Mouse (Mus musculus) heart, postnatal 0 days (tissue): Measurements from ENCODE around the gene Ybx3. TPM values are rescaled to one million over a fixed set of nuclear protein-coding genes. Genes with fewer than 3 reads are reported as not detected.

Experiments used
- ATAC-seq: fragments of 200-750 bp; cut with Nextera tagmentation; 2 replicates; pipeline ENCODE4 v1.8.0; 2017; ENCODE audit warnings: low read depth, moderate number of reproducible peaks, moderate library complexity; ENCODE audit not compliant: insufficient read depth
- DNase-seq: peaks from one replicate; pipeline ENCODE4 v3.0.0-alpha.2; 2016; ENCODE audit warnings: low spot score
- H3K27ac ChIP-seq: fragments of 300-500 bp; sonication (generic); 2 replicates; pipeline ENCODE4 v1.5.1; 2014; ENCODE audit warnings: low read depth, mild to moderate bottlenecking
- H3K27me3 ChIP-seq: fragments of 300-500 bp; sonication (generic); 2 replicates; pipeline ENCODE4 v1.6.1; 2014; ENCODE audit warnings: low read length, mixed read lengths; ENCODE audit not compliant: control insufficient read depth, insufficient read depth
- H3K36me3 ChIP-seq: fragments of 300-500 bp; sonication (generic); replicated peaks from 2 replicates; pipeline ENCODE4 v1.6.1; 2014; ENCODE audit warnings: low read length, mixed read lengths; ENCODE audit not compliant: control insufficient read depth, insufficient read depth
- H3K4me1 ChIP-seq: fragments of 300-500 bp; sonication (generic); 2 replicates; pipeline ENCODE4 v1.6.1; 2014; ENCODE audit warnings: antibody characterized with exemption; ENCODE audit not compliant: control insufficient read depth, insufficient read depth
- H3K4me2 ChIP-seq: fragments of 300-500 bp; sonication (generic); 2 replicates; pipeline ENCODE4 v1.6.1; 2014; ENCODE audit warnings: low read depth, mild to moderate bottlenecking, low read length, moderate library complexity
- H3K4me3 ChIP-seq: fragments of 300-500 bp; sonication (generic); 2 replicates; pipeline ENCODE4 v1.5.1; 2014; ENCODE audit warnings: low read depth, low read length
- H3K9ac ChIP-seq: fragments of 300-500 bp; sonication (generic); replicated peaks from 2 replicates; pipeline ENCODE4 v1.6.1; 2014; ENCODE audit warnings: low read depth, low read length, mixed read lengths
- H3K9me3 ChIP-seq: fragments of 300-500 bp; sonication (generic); replicated peaks from 2 replicates; pipeline ENCODE4 v1.6.1; 2016; ENCODE audit warnings: low read length; ENCODE audit not compliant: control insufficient read depth
- CTCF ChIP-seq: IDR thresholded peaks from 2 replicates; pipeline ENCODE4 v1.5.1; 2016; ENCODE audit warnings: antibody characterized with exemption, control low read depth, low read depth
- EP300 ChIP-seq: IDR thresholded peaks from 2 replicates; pipeline ENCODE4 v1.6.1; 2016; ENCODE audit warnings: antibody characterized with exemption, low read depth
- WGBS: fragments of 180-500 bp; shearing (Covaris S2); extraction: QIAGEN DNeasy Blood & Tissue Kit; methylation state at CpG from one replicate; pipeline ENCODE4 v1.1.7; 2014; 5-methylcytosine and 5-hydroxymethylcytosine counted together
- polyA plus RNA-seq: library from polyadenylated mRNA; unstranded; fragments of >200 nt; fragmentation: Nextera tagmentation; extraction: Ambion mirVana; gene quantifications from 2 replicates; pipeline ENCODE4 v1.2.1, GENCODE M21; 2015
- total RNA-seq: library from RNA; depleted of rRNA; stranded (reverse); fragments of >200 nt; gene quantifications from 2 replicates; pipeline ENCODE4 v1.2.3, GENCODE M21; 2014; ENCODE audit warnings: low replicate concordance

Ybx3 gene
- total and polyA plus RNA-seq, 2 experiments from 2014 or later: 54.6 to 238 TPM

DNA sequence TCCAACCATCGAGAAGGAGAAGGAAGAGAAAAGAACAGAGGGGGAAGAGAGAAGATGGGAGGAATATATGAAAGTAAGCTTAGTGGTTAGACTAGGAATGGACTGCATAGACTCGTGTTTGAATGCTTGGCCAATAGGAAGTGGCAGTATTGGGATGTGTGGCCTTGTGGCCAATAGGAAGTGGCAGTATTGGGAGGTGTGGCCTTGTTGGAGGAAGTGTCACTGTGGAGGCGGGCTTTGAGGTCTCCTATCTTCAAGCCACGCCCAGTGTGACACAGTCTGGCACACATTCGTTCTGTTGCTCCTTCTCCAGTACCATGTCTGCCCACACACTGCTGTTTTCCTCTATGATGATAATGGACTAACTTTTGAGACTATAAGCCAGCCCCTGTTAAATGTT, 27.6 kb downstream of the Ybx3 start:
- Histone ChIP-seq H3K4me2 (no peak overlapping the region), H3K36me3 (peaks cover 23% of the 10 kb centered on the region), H3K9me3 (no peaks in the 10 kb centered on the region), H3K4me3 (no peak overlapping the region), H3K27me3 (no peaks in the 10 kb centered on the region), H3K27ac (no peak overlapping the region), H3K9ac (no peak overlapping the region), H3K4me1 (no peaks in the 10 kb centered on the region)
- TF ChIP-seq EP300: no peak
- no peak for TF ChIP-seq CTCF
- ATAC-seq (peak; percentile 44; the same call in 1 of the 2 replicates), DNase-seq (no peak)
- WGBS: 59% methylated on average over 5 of the region's 5 CpGs

DNA sequence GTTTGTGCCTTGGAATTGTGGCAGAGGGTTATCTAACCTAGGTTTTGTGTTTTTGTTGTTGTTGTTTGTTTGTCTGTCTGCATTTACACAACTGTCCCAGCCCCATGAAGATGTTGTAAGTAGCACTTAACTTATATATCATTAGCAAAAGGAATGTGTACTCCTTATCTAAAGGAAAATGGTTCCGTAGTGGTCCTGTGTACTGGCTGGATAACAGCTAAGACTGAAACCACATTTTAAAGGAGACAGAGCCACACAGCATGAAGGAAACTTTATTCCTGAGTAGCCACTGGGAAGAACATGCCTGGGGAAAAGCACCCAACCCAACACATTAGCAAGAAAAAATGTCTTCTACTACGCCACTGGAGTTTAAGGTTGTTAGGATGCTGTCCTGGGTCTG, 28.7 kb downstream of the Ybx3 start:
- no peak overlapping the region for H3K4me3 ChIP-seq
- no peak overlapping the region for H3K4me2 ChIP-seq
- ATAC-seq: no peak

DNA sequence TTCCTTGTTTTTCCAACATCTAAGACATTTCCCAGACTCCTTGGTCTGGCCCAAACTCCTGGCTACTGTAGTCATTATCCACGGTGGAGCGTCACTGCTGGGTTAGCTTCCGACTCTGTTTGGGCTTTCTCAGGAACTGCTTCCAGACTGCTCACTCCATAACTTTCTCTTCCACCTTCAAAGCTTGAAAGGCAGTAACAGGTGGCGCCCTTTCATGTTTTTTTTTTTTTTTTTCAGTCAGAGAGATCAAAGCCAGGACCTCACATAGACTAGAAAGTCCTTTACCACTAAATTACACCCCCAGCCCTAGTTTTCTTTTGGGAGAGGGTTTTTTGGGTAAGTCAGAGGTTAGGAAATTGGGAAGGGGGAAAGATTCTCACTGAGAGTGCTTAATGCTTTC, 33.4 kb downstream of the Ybx3 start:
- 58% methylated on average over 4 of the region's 4 CpGs for WGBS

More for the DNA sequence above, 28.7 kb downstream of the Ybx3 start:
- DNase-seq: no peak
- Histone ChIP-seq H3K4me1 (no peaks in the 10 kb centered on the region), H3K9ac (no peak overlapping the region), H3K27ac (no peak overlapping the region), H3K27me3 (no peaks in the 10 kb centered on the region), H3K36me3 (peaks cover 13% of the 10 kb centered on the region), H3K9me3 (no peaks in the 10 kb centered on the region)
- 59% methylated on average over 2 of the region's 2 CpGs for WGBS
- TF ChIP-seq EP300: no peak
- TF ChIP-seq CTCF: no peak

DNA sequence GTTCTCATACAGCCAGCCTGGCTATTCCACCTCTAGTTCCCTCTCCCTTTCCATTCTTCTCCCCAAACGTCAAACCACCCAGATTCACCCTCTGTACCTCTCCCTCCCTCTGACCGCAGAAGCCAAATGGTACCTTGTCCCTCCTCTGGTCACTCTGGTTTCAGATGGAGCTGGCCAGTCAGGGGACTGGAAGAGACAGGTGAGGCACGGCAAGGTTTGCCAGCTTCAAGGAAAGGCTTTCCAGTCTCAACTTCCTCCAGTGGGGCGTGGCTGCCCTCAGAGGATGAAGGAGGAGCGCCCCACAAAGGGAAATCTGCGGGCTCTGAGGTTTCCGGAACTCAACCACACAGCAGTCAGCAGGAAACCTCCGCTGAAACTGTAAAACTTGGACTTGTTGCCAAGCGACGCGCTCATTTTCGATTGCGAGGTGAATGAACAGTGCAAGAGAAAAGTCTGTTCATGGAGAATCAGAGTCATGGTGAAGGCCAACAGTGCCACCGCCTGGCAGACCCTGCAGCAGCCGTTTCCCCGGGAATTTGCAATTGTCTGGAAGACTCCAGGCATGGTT, 34.8 kb downstream of the Ybx3 start, which contains the start of gene Styk1:
TSS of gene Styk1 (minus strand) at position 246 of the 568 bp plus-strand sequence.
- Histone ChIP-seq H3K9ac (peak within 1 kb of the TSS; percentile 26; the same call in 1 of the 2 replicates), H3K4me3 (peak within 1 kb of the TSS; percentile 42), H3K27ac (no peak within 1 kb of the TSS), H3K9me3 (no peaks in the 10 kb centered on the region), H3K36me3 (no peaks in the 10 kb centered on the region), H3K4me1 (no peaks in the 10 kb centered on the region), H3K4me2 (peak within 1 kb of the TSS; percentile 68), H3K27me3 (no peaks in the 10 kb centered on the region)
- ATAC-seq (peak; percentile 69), DNase-seq (peak; percentile 75)
- TF ChIP-seq CTCF (peak; percentile 75), EP300 (no peak)
- WGBS: 2% methylated on average over 16 of the region's 16 CpGs

More for the DNA sequence above, 33.4 kb downstream of the Ybx3 start:
- Histone ChIP-seq H3K9me3 (no peaks in the 10 kb centered on the region), H3K27ac (no peak overlapping the region), H3K4me2 (no peak overlapping the region), H3K9ac (no peak overlapping the region), H3K27me3 (no peaks in the 10 kb centered on the region), H3K4me1 (no peaks in the 10 kb centered on the region), H3K36me3 (no peaks in the 10 kb centered on the region), H3K4me3 (no peak overlapping the region)
- no peak for ATAC-seq
- no peak for TF ChIP-seq EP300
- no peak for TF ChIP-seq CTCF
- no peak for DNase-seq

DNA sequence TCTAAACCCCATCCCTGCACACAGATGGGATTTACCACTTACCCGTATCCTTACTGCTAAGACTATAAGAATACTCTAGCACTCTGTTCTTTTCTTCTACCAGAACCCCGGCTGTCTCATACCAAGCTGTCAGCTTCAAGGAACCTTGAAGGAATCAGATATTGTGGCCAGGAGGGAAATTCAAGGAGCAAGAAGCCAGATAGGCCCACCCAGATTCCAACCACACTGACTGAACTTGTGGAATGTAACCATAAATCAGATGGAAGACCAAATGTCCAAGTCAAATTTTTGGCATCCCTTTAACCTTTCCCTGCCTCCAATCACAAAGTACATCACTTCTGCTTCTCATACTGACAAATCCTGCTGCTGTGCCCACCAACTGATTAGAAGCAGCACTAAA, 41.2 kb downstream of the Ybx3 start:
- Histone ChIP-seq H3K9ac (no peak overlapping the region), H3K9me3 (no peaks in the 10 kb centered on the region), H3K36me3 (no peaks in the 10 kb centered on the region), H3K4me2 (no peak overlapping the region), H3K4me1 (no peaks in the 10 kb centered on the region), H3K27ac (no peak overlapping the region), H3K4me3 (no peak overlapping the region), H3K27me3 (no peaks in the 10 kb centered on the region)
- no peak for TF ChIP-seq CTCF
- TF ChIP-seq EP300: no peak
- 76% methylated on average over 2 of the region's 2 CpGs for WGBS
- DNase-seq (no peak), ATAC-seq (no peak)

DNA sequence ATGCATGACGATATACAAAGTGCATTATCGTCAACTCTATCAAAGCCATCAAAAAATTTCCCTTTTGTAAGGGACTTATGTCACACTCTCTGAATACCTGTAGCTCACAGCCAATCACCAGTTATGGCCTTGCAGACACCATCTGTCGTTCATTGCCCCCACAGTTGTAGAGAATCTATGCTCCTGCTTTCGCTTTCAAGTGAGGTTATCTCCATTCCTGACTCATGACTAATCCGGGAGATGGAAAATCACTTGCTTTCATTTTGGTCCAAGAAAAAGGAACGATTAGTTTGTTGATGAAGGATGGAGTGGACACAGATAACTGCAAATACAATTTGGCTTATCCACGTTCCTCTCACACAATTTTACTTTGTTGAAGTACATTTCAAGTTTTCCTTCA, 43.9 kb downstream of the Ybx3 start:
- ATAC-seq (no peak), DNase-seq (no peak)
- WGBS: 62% methylated on average over 7 of the region's 7 CpGs
- Histone ChIP-seq H3K27me3 (no peaks in the 10 kb centered on the region), H3K27ac (no peak overlapping the region), H3K4me2 (no peak overlapping the region), H3K4me1 (no peaks in the 10 kb centered on the region), H3K36me3 (no peaks in the 10 kb centered on the region), H3K4me3 (no peak overlapping the region), H3K9ac (no peak overlapping the region), H3K9me3 (no peaks in the 10 kb centered on the region)
- TF ChIP-seq EP300 (no peak), CTCF (no peak)
